Mouse (Mus musculus): ENCODE measurements around the gene Col24a1. TPM values are rescaled to one million over a fixed set of nuclear protein-coding genes. Genes with fewer than 3 reads are reported as not detected.

The Col24a1 gene
- polyA plus RNA-seq, 1 experiment = 0.31 TPM

- DNase-seq (ENCODE audit: low read depth) = no peak
Measured at GRCm38 (mm10) chr3:145574468-145574867, 282.2 kb downstream of the Col24a1 start.

- no peak for DNase-seq (ENCODE audit: low read depth)
Measured at GRCm38 (mm10) chr3:145575340-145575739, 283.1 kb downstream of the Col24a1 start.

GRCm38 (mm10) chr3:145575743-145576481 is 283.6 kb downstream of the Col24a1 start, which contains the start of gene Znhit6:
Znhit6 (plus strand) TSS chr3:145576205.
- DNase-seq (ENCODE audit: low read depth) = peak; percentile 44

- DNase-seq (ENCODE audit: low read depth) = no peak
Measured at GRCm38 (mm10) chr3:145576482-145576822, 284.2 kb downstream of the Col24a1 start.

GRCm38 (mm10) chr3:145576876-145577275 is 284.6 kb downstream of the Col24a1 start:
- no peak for DNase-seq (ENCODE audit: low read depth)

GRCm38 (mm10) chr3:145583043-145583442 is 290.8 kb downstream of the Col24a1 start:
- no peak for DNase-seq (ENCODE audit: low read depth)

- DNase-seq (ENCODE audit: low read depth) = no peak
Measured at GRCm38 (mm10) chr3:145583522-145584200, 291.4 kb downstream of the Col24a1 start.

GRCm38 (mm10) chr3:145590562-145590961 is 298.3 kb downstream of the Col24a1 start:
- no peak for DNase-seq (ENCODE audit: low read depth)

- DNase-seq (ENCODE audit: low read depth) = no peak
Measured at GRCm38 (mm10) chr3:145591841-145592542, 299.7 kb downstream of the Col24a1 start.

GRCm38 (mm10) chr3:145595354-145595753 is 303.1 kb downstream of the Col24a1 start:
- DNase-seq (ENCODE audit: low read depth) = no peak

GRCm38 (mm10) chr3:145599059-145599458 is 306.8 kb downstream of the Col24a1 start:
- DNase-seq (ENCODE audit: low read depth) = no peak

- DNase-seq (ENCODE audit: low read depth) = no peak
Measured at GRCm38 (mm10) chr3:145600801-145601200, 308.5 kb downstream of the Col24a1 start.

GRCm38 (mm10) chr3:145601345-145601744 is 309.1 kb downstream of the Col24a1 start:
- DNase-seq (ENCODE audit: low read depth) = no peak

Other genes starting within 250 kb of the Col24a1 start
- 0.63 and 0.96 TPM in 2 replicates for gene Clca2, start 193.0 kb upstream of the Col24a1 start, polyA plus RNA-seq (2012; rRNA removed)
- gene Odf2l, start 173.9 kb upstream of the Col24a1 start, polyA plus RNA-seq (2012; rRNA removed) = 4.5 and 5.4 TPM in 2 replicates